Mouse (Mus musculus) frontal cortex, adult (tissue): Measurements from ENCODE around the gene Tldc2.

Source experiments
- ATAC-seq: cut with Nextera tagmentation; 2 replicates; pipeline ENCODE4 v1.9.2; 2017; ENCODE audit warnings: mild to moderate bottlenecking, moderate library complexity, mixed read lengths; ENCODE audit not compliant: low TSS enrichment

Tldc2 gene

DNA sequence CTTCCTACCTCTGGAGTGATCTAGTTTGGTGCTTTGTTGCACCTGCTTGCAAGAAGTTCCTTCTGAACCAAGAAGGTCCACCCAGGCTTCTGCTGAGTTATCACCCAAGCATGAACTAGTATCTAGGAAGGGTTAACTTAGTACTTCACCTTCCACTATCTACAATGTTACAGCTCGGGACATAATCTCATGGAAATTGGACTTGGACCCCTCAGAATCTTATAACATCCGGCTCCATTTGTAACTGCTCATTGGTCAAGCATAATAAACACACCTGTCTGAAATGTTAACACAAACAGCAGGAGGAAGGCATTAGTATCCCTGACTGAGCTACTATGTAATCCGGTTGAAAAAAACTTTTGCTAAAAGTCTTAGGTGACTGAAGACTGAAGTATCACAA, 40.5 kb downstream of the Tldc2 start:
- no peak for ATAC-seq

DNA sequence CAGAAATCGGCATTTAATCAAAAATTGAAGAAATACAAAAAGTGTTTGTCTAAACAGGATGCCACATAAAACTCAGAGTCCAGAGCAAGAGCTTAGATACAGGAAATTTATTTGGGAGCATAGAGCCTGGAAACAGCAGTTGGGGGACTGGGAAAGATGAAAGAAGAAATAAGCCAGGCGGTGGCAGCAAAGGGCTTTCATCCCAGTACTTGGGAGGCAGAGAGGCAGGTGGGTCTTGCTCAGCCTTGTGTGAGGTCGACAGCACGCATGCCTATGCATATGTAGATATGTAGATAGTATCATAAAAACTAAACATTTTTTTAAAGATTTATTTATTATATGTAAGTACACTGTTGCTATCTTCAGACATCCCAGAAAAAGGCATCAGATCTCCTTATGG, 41.2 kb downstream of the Tldc2 start:
- no peak for ATAC-seq

DNA sequence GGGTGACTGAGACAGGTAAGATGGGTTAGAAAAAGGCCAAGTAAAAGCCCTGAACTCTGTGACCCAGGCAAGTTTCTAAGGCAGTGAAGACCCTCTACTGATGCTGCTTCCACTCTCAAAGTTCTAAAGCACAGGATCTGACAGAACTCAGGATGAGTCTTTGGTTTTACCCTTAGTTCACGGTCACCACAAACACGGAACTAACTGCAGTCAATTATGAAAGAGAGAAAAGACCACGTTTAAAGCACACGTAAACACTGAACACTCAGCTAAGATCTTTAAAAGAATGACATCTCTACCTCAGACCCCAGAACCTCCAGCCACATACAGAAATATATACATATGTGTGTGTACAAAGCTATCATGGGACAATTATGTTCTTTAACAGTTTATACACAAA, 42.2 kb downstream of the Tldc2 start:
- ATAC-seq, result no peak

DNA sequence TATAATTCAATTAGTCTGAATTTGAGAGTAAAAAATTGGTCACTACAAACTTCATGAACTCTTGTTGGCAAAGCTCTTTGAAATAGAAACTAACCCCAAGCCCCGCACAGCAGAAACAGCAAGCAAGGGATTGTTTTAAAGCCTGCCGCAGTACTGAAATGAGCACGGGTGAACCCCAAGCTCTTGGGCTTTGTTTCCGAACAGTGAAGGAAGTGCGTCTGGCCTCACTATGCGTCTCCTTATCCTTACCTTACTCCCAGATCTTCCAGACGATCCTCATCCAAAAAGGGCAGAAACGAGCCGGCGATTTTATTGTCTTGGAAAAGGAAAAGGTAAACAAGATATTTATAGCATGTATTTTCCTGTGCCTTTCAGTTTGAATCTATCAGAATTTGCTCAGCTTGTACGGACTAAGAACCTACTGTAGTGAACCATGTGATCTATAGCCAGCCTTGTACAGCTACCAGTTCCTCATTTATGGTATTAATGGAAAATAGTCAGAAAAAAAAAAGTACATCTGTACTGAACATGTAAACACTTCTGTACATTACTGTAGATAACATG, 42.8 kb downstream of the Tldc2 start:
- ATAC-seq, result no peak

DNA sequence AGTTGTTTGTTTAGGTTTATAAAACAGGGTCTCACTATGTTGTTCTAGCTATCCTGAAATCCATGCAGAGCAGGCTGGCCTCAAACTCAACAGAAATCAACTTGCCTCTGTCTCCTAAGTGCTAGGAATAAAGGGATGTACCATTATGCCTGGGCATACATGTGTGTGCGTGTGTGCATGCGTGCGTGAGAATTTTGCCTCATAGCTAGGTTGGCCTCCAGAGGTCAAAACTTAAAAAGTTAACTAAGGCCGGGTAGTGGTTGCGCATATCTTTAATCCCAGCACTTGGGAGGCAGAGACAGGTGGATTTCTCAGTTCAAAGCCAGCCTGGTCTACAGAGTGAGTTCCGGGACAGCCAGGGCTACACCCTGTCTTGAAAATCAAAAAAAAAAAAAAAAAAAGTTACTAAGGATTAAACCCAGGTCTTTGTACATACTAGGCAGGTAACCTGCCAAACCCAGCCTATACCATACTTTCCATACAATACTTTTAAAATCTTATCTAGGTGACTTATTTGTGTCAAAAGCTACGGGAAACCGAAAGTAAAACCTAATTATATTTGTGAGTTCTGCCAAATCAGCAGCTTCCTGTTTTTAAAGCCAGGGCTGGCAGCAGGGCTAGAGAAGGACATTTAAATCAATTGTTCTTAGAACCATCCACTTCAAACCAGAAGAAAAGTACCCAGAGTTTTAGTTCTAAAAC, 44.1 kb downstream of the Tldc2 start:
- no peak for ATAC-seq

DNA sequence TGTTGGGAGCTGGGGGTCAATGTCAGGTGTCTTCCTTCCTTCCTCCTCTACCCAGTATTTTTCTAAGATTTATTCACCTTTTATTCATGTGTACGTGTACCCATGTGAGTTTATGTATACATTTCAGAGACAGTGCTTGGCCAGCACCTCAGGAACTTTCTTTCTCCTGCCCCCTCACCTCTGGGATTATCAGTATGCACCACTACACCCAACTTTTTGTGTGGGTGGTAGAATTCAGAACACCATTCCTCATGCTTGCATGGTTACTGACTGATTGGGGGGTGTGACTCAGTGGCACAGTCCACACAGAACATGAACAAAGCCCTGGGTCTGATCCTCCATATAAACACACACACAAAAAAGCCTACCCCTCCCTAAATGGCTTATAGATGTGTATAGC, 45.2 kb downstream of the Tldc2 start:
- ATAC-seq, result no peak

DNA sequence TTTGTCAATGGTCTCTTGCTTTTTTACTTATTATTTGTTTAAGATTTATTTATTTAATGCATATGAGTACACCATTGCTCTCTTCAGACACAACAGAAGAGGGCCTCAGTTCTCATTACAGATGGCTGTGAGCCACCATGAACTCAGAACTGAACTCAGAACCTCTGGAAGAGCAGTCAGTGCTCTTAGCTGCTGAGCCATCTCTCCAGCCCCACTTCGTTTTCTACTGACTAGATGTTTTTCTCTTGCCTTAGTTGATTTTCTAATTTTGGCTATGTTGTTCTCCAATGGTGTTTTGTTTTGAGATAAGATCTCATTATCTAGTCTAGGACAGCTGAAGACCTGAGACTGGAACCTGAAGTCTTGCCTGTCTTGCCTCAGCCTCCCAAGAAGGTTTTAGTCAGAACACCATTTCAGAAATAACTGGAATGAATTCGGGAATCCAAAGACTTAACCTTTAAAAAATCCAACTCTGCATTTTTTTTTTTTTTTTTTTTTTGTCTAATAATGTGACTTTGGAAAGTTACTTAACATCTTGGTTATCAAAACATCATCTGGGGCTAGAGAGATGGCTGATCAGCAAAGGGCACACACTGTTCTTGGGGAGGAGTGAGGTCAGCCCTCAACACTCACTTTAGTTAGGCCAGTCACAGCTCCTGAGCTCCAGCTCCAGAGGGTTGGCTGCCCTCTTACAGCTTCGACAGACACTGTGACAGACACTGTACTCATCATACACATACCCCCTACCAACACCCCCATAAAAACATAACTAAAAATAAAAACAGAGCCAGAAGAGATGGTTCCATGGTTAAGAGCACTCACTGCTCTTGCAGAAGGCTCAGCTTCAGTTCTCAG, 46.1 kb downstream of the Tldc2 start:
- no peak for ATAC-seq

DNA sequence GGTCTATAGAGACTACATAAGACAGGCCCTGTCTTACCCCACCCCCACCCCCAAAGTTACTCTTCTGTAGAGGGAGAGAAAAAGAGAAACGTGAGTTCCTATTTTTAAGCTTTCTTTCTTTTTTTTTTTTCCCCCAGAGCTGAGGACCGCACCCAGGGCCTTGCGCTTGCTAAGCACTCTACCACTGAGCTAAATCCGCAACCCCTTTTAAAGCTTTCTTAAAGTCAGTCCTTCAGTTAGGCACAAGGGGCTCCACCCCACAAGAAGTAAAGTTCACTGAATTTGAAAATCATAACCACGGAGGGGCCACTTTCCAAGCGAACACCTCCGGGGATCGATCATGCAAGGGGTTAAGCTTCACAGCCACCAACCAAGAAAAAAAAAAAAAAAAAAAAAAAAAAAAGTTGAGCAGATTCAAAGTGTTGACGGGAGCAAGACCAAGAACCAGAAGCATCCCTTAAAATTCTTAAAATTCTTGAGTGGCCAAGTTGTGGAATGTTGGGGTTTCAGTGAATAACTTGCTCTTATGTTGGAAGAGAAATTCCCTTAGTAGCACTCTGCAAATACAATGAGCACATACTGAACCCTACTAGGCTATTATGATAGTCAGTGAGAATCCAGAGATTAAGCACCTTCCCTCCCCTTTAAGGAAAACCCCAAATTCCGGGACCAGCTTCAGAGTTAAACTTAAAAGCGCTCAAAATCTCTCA, 47.1 kb downstream of the Tldc2 start:
- no peak for ATAC-seq

DNA sequence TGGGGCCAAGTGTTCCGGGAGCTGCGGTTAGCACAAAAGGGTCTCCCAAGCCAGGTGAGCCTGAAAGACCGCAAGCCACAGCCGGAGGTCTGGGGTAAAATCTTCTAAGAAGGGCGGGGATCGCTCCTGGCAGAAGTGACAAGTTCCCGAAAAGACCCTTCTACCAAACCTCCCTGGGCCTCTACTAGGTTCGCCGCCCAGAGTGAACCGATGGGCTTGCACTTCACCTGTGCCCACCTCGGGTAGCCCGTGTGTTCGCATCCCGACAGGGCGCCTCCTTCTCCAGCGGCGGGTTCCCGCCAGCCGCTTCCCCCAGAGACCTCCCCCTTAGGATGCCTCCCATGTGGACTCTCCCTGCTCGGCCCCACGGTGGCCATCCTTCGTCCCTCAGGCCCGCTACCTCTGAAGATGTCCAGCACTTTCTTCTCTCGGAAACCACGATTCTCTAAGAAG, 47.6 kb downstream of the Tldc2 start:
- ATAC-seq, result peak; percentile 45; the same call in 1 of the 2 replicates

DNA sequence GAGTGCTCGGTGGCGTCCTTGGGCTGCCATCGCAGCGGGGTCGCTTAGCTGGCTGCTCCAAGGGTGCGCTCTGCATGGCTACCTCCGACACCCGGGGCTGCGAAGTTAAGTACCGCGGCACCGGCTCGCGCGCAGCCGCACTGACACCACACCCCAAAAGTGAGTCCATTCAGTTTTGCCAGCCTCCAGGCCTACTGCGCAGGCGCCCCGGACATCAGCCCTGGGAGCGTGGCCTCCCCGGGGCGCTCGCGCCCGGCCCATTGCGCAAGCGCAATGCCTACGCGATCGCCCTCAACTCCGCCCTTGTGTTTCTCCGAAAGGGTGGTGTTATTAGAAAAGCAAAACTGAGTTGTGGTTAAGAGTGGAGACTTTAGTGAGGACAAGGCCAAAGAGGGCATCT, 48.2 kb downstream of the Tldc2 start, which contains the start of gene Samhd1:
TSS of gene Samhd1 (minus strand) at position 252 of the 400 bp plus-strand sequence.
- ATAC-seq, result peak; percentile 98

DNA sequence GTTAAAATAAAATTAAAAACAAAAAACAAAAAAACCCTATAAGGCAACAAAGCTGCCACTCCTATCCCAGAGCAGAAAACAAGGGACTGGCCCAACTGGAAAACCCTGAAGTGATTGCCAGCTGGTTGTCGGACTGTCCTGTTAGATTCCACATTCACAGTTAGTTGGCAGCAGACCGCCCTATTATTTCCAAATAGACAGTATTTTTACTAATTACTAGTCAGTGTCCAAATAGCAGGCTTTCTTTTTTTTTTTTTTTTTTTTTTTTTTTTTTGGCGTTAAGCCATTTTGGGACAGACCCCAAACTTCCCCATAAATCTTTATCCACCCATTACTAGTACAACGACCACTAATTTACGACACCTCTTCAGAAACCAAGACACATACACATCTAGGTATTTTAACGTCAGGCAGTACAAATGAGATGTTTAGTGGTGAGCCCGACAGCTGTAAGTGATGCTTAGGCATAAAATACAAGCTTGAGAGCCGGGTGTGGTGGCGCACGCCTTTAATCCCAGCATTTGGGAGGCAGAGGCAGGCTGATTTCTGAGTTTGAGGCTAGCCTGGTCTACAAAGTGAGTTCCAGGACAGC, 48.8 kb downstream of the Tldc2 start:
- no peak for ATAC-seq

DNA sequence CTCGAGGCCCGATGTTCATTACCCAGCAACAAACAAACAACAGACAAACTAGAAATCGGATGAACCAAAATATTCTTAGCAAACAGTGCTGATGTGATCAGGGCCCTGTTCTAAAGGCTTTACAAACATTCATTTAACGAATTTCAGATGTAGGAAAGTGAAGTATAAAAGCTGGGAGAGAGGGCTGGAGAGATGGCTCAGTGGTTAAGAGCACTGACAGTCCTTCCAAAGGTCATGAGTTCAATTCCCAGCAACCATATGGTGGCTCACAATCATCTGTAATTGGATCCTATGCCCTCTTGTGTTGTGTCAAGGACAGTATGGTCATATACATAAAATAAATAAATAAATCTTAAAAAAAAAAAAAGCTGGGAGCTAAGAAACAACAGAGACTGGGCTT, 49.3 kb downstream of the Tldc2 start:
- ATAC-seq, result no peak

DNA sequence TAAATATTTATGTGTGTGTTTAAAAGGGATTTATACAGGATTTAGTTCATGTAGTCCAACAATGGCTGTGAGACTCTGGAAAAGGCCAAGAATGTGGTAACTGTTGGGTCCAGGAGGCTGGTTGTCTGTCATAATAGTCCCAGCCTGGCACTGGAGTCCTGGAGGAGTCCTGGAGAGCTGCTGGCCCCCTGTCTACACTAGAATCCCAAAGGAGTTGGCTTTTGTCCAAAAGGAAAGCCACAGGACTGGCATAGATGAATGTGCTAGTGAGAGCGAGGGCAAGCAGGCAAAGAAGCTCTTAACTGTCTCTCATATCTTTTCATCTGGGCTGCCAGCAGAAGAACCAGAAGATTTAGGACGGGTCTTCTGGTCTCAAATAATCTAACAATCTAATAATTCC, 49.8 kb downstream of the Tldc2 start:
- ATAC-seq, result no peak

DNA sequence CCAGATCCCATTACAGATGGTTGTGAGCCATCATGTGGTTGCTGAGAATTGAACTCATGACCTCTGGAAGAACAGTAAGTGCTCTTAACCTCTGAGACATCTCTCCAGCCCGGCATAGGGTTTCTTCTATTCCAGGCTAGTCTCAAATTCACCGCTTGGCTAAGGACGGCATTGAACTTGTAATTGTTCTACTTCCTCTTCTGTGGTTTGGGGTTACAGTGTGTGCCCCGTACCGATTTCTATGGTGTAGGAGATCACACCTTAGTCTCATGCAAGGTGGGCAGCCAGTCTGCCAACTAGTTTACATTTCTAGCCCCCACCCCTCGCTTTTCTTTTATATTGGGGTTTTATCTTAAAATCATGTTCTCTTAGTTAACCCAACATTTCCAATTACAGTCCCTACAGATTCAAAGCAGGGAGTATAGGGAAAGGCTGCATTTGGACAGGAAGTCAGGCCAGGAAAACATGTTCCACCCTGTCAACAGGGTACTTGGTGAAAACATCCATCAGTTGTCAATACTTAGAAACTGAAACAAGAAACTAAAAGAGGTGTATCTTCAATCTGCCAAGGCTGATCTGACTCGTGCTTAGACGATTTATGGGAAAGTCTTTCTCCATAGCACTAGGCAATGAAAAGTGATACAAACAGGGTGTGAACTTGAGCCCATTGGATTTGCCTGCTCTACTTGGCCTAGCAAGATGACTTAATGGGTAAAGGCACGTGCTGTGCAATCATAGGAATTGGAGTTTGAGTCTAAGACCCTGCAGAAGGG, 51.3 kb downstream of the Tldc2 start:
- ATAC-seq, result no peak

DNA sequence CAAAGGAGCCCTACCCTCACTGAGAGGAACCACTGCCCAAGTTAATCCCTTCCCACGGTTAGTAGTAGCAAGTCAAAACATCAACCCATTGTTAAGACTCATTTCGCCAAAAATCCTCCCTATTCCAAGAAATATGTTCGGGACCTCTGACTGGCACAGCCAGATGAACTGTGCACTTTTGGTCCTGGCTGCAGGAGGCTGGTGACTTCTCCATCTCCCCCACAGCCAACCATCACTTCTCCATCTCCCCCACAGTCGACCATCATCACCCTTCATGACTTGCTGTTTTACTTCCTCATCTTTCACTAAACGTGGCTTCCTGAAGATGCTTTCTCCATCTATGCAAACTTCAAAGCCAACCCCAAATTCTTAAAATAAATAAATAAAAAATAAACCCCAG, 52.0 kb downstream of the Tldc2 start:
- ATAC-seq, result no peak

DNA sequence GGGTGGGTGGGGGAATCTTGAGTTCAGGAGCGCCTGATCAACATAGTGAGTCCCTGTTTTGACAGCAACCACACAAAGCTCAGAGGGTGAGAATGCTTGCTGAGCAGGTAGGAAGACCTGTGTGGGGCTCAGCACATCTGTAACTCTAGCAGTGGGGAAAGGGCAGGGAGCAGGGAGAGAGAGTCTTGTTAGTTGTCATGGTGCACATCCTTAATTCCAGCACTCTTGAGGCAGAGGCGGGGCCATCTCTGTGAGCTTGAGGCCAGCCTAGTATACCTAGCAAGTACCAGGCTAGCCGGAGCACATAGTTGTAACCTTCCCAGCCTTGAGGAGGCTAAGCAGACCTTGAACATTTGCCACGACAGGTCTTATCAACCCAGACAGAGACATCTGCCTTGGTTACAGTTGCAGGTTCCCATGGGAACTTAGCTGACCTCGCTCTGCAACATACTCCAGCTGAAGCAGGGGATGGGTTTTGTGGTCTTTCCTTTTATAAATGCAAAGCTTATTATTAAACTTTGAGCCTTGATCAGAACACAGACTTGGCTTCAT, 52.5 kb downstream of the Tldc2 start:
- no peak for ATAC-seq

DNA sequence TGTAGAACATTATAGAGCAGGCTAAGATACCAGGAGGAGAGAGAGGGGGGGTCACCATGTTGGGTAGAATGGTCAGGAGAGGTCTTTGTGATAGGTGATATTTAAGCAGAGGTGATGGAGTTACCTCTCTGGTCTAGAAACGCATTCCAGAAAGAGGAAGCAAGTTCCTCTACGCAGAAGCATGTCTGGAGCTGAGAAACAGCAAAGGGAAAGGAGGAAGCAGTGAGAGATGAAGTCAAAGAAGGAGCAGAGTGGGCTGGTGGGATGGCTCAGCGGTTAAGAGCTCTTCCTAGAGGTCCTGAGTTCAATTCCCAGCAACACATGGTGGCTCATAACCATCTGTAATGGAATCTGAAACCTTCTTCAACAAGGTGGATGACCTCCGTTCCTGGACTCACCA, 55.1 kb downstream of the Tldc2 start:
- no peak for ATAC-seq

DNA sequence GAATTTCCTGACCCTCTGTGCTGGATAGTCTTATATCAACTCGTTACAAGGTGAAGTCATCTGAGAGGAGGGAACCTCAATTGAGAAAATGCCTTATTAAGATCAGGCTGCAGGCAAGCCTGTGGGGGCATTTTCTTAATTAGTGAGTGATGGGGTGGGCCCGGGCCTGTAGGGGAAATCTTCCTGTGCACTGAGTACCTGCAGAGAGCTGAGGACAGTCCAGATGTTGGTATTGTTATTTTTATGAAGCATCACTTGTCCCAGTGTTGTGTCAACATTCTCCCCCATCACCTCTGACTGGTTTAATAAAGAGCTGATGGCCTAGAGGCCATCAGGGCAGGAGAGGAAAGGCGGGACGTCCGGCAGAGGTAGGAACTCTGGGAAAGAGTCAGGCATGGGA, 57.3 kb downstream of the Tldc2 start:
- no peak for ATAC-seq

DNA sequence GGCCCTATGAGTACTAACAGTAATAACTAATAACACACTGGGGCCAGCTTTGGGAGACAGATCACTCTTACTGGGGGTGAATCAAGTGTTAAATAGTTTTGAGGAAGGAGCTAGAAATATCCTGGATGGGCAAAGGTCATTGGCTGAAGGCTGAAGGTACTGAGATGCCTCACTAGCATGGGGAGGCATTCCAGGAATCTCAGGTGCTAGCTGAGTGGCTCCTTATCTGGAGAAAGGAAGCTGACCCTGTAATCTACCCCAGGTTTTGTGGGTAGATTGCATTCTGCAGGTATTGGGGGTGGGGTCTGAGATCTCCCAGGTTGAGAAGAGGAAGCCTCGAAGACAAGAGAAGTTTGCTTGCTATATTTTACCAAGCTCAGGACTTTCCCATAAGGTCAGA, 58.3 kb downstream of the Tldc2 start:
- ATAC-seq, result no peak
